Mouse (Mus musculus): Measurements from ENCODE around the gene Cul4a.
"Not testable (repeated sequence)": the region's sequence is repeated elsewhere in the genome, so short reads cannot be mapped to it uniquely, and the experiment has no call there.

Cul4a gene

GRCm38 (mm10) chr8:13105087-13105881 is at the start of gene Cul4a, which contains the start of gene Pcid2:
TSS of gene Cul4a (plus strand) at chr8:13105621.
TSS of gene Pcid2 (minus strand) at chr8:13105459.
- in situ Hi-C loops (cut with MboI): loop anchor here (25.0 kb wide), 1 partner anchor 682 kb away; the partner anchor contains the start of gene Upf3a

GRCm38 (mm10) chr8:13057351-13057750 is 48.1 kb upstream of the Cul4a start:
- in situ Hi-C loops (cut with MboI): no loop called here

- in situ Hi-C loops (cut with MboI): no loop called here
These were observed 44.8 kb upstream of the Cul4a start, which contains the start of gene Proz for GRCm38 (mm10) chr8:13060441-13061150. TSS of gene Proz (plus strand) at chr8:13060914.

- in situ Hi-C loops (cut with MboI): no loop called here
These were observed 42.3 kb upstream of the Cul4a start for GRCm38 (mm10) chr8:13063112-13063511.

- in situ Hi-C loops (cut with MboI): no loop called here
These were observed 32.2 kb upstream of the Cul4a start for GRCm38 (mm10) chr8:13073255-13073654.

DNA sequence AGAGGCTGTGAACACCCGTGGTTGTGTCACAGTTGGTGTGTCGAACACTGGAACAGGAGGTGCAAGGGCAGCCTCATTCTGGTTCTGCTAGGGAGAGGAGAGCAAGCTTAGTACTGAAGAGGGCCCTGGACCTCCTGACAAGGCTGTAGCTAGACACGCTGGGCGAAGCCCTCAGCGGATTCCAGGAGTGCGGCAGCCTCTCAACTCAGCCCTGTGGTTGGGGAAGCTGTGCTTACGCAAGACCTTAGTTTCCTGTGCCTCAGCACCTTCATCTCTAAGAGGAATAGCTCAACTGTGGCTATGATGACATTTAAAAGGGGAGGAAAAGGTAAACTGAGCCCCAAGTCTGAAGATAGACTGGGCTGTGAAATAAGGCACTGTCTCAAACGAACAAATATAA is 30.4 kb upstream of the Cul4a start:
- in situ Hi-C loops (cut with MboI): no loop called here

DNA sequence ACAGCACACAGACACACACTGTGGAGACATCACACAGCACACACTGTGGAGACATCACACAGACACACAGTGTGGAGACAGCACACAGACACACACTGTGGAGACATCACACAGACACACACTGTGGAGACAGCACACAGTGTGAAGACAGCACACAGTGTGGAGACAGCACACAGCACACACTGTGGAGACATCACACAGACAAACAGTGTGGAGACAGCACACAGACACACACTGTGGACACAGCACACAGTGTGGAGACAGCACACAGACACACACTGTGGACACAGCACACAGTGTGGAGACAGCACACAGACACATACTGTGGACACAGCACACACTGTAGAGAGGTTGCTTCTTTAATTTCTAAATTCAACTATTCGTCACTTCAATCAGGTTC is 29.8 kb upstream of the Cul4a start:
- in situ Hi-C loops (cut with MboI): not testable (repeated sequence)

DNA sequence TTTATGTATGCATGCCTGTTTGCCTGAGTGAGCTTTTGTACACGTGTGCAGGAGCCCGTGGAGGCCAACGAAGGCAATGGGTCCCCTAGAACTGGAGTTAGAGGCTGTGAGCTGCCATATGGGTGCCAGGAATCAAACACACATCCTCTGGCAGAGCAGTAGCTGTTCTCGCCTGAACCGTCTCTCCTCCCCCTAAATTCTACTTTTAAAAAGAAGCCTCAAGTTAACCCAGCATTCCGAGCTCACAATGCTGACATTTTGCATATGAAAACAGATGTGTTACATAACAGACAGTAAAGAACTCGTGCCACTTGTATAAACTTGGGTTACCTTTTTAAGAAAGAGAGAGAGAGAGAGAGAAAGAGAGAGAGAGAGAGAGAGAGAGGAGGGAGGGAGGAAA is 27.9 kb upstream of the Cul4a start:
- in situ Hi-C loops (cut with MboI): no loop called here

GRCm38 (mm10) chr8:13104691-13105086 is 732 bp upstream of the Cul4a start:
- in situ Hi-C loops (cut with MboI): loop anchor here (25.0 kb wide), 1 partner anchor 683 kb away; the partner anchor contains the start of gene Upf3a

DNA sequence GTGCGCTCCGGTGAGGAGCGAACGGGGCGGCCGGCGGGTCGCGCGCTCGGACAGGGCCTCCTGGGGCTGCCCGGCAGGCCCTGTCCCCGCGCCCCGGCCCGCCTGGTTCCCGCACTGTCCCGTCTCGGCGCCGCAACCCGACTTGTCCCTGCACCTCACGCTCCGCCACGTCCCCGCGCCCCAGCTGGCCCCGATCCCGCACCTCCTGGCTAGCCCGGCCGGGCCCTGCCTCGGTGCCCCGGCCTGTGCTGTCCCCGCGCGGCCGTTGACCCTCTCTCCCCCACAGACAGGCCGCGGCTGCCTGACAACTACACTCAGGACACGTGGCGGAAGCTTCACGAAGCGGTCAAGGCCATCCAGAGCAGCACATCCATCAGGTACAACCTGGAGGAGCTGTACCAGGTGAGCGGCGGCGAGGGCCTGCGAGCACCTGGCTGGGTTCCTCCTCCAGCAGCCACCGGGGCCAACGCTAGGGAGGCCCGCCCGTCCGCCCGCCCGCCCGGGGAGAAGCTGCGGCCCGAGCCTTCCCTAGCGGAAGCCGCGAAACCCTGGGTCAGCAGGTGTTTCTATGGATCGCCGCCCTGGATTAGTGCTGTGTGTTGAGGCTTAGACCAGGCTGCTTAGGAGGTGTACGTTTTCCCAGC is 609 bp downstream of the Cul4a start:
- in situ Hi-C loops (cut with MboI): loop anchor here (25.0 kb wide), 1 partner anchor 681 kb away; the partner anchor contains the start of gene Upf3a

- in situ Hi-C loops (cut with MboI): loop anchor here (25.0 kb wide), 1 partner anchor 679 kb away; the partner anchor contains the start of gene Upf3a
These were observed 2.7 kb downstream of the Cul4a start for GRCm38 (mm10) chr8:13107990-13108638.

DNA sequence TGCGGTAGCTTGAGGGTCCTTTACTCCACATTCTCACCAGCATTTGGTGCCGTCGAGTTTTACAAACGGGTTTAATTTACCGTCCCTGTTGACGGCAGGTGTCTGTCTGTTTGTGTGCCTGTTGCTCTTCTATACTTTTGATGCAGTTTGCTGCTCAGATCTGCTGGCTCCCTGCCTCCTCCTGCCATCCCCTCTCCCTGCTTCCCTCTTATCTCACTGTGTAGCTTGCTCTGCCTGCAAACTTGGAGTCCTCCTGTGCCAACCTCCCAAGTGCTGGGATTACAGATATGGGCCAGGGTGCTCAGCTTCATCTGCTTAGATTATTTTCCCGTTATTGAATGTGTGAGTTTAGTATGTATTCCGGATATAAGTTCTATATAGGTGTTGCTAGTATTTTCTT is 3.5 kb downstream of the Cul4a start:
- in situ Hi-C loops (cut with MboI): loop anchor here (25.0 kb wide), 1 partner anchor 678 kb away; the partner anchor contains the start of gene Upf3a

DNA sequence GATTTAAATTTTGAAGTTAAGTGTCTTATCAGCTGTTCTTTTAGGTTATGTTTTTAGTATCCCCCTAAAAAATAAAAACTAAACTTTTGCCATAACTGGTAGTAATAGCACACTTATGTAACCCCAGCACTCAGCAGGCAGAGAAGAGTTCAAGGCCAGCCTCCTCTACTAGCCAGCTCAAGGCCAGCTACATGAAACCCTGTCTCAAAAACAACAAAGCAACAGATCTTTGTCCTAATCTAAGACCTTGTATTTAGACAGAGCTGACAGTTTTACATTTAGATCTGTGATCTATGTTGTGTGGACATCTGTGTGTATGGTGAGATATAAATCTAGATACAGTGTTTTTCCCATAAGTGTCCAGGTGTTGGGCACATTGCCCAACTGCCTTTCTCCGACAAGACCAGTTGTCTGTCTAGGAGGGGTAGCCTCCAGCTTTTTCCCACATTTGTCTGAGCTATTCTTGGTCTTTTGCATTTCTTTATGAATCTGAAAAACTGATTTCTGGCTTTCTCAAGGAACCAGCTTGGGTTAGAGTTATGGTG is 4.1 kb downstream of the Cul4a start:
- in situ Hi-C loops (cut with MboI): loop anchor here (25.0 kb wide), 1 partner anchor 678 kb away; the partner anchor contains the start of gene Upf3a

DNA sequence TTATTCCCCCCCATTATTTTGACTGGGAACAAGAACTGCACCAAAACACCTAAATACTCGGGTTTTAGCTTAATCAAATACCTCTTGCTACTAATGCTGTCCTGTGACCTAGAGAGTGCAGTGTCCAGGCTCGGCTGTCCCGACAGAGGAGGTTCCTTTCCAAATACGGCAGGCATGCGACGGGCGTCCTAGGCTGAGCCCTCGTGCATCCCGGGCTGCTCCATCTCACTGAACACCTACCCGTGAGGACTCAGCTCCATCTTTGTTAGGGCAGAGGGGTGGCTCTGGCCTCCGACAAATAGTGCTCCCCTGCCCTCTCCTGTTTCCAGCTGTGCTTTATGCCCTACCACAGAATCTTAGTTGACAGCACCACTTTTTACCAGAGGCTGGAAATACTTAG is 6.5 kb downstream of the Cul4a start:
- in situ Hi-C loops (cut with MboI): loop anchor here (25.0 kb wide), 1 partner anchor 675 kb away; the partner anchor contains the start of gene Upf3a

GRCm38 (mm10) chr8:13113232-13113631 is 7.8 kb downstream of the Cul4a start:
- in situ Hi-C loops (cut with MboI): loop anchor here (25.0 kb wide), 1 partner anchor 674 kb away; the partner anchor contains the start of gene Upf3a

- in situ Hi-C loops (cut with MboI): loop anchor here (25.0 kb wide), 1 partner anchor 670 kb away; the partner anchor contains the start of gene Upf3a
These were observed 11.7 kb downstream of the Cul4a start for GRCm38 (mm10) chr8:13117096-13117495.

- in situ Hi-C loops (cut with MboI): loop anchor here (25.0 kb wide), 1 partner anchor 669 kb away; the partner anchor contains the start of gene Upf3a
These were observed 13.1 kb downstream of the Cul4a start for GRCm38 (mm10) chr8:13118516-13118915.

GRCm38 (mm10) chr8:13120882-13121665 is 15.7 kb downstream of the Cul4a start:
- in situ Hi-C loops (cut with MboI): loop anchor here (25.0 kb wide), 1 partner anchor 666 kb away; the partner anchor contains the start of gene Upf3a

DNA sequence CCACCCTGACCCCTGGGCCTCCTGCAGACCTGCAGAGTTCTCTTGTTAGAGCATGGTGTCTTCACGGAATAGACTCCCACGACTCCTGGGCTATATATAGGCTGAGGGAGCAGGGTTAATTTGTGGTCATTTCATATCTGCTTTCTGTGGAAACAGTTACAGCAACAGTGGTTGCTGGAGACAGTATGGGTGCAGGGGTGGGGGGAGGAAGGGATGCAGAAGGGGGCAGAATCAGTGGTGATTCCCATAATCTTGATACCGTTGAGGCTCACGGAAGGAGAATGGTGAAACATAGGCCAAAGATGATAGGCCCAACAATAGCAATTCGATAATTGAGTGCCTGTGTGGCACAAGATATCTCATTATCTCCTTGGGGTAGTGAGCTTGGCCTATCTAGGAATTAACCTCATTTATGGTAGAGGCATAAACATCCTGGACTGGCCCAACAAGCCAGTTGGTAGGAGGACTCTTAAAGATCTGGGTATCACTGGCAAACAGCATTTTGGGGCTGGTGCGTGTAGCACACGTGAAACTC is 17.5 kb downstream of the Cul4a start:
- in situ Hi-C loops (cut with MboI): loop anchor here (25.0 kb wide), 1 partner anchor 664 kb away; the partner anchor contains the start of gene Upf3a

Measured in mature B cell (primary cell).